Mouse (Mus musculus) CD4-positive naive resting alpha-beta T cell, adult 57 days (primary cell): ENCODE data around the gene Ifit1. TPM values are rescaled to one million over a fixed set of nuclear protein-coding genes. Genes with fewer than 3 reads are reported as not detected.

Experiments
- total RNA-seq: library from RNA; stranded (reverse); gene quantifications from one replicate; pipeline ENCODE4 v1.2.4, GENCODE M21; 2023

The Ifit1 gene
- 6.4 TPM for total RNA-seq

GRCm38 (mm10) chr19:34640623-34641022 lies at the start of gene Ifit1, which contains the start of gene Ifit1bl2:
Gene Ifit1 (plus strand): TSS chr19:34640871.
Gene Ifit1bl2 (minus strand): TSS chr19:34640743.

GRCm38 (mm10) chr19:34601888-34602287 lies 38.8 kb upstream of the Ifit1 start, which contains the start of gene Ifit1bl1:
Gene Ifit1bl1 (minus strand): TSS chr19:34601956.

GRCm38 (mm10) chr19:34607237-34608051 lies 33.2 kb upstream of the Ifit1 start, which contains the start of gene Ifit3b:
Gene Ifit3b (plus strand): TSS chr19:34607970.

Other genes starting within 250 kb of the Ifit1 start
- not detected for gene Ch25h, start 165.7 kb upstream of the Ifit1 start, total RNA-seq
- gene Lipa, start 113.4 kb upstream of the Ifit1 start, total RNA-seq = 71.9 TPM
- gene Ifit2, start 90.2 kb upstream of the Ifit1 start, total RNA-seq = 18.4 TPM
- 6.6 TPM for gene Ifit3, start 57.3 kb upstream of the Ifit1 start, total RNA-seq
- 8.3 TPM for gene Ifit1bl1, start 38.9 kb upstream of the Ifit1 start, total RNA-seq
- gene Ifit3b, start 32.9 kb upstream of the Ifit1 start, total RNA-seq = 1.2 TPM
- gene Ifit1bl2, start 128 bp upstream of the Ifit1 start, total RNA-seq = 0.50 TPM
- not detected for gene Slc16a12, start 106.4 kb downstream of the Ifit1 start, total RNA-seq
- gene Pank1, start 238.6 kb downstream of the Ifit1 start, total RNA-seq = 4.5 TPM